Mouse (Mus musculus) retina, embryonic 14.5 days (tissue): Measurements from ENCODE around the gene Fndc10.
"Not testable (repeated sequence)": the region's sequence is repeated elsewhere in the genome, so short reads cannot be mapped to it uniquely, and the experiment has no call there.

Experiments
- DNase-seq: peaks from one replicate; pipeline ENCODE4 v3.0.0-alpha.2; 2015; ENCODE audit warnings: low spot score

Fndc10 gene

GRCm38 (mm10) chr4:155735788-155736187, 41.6 kb downstream of the Fndc10 start:
- DNase-seq: no peak

GRCm38 (mm10) chr4:155736421-155736820, 42.3 kb downstream of the Fndc10 start:
- DNase-seq: no peak

- no peak for DNase-seq
Observed at GRCm38 (mm10) chr4:155738262-155738661, 44.1 kb downstream of the Fndc10 start.

GRCm38 (mm10) chr4:155739152-155739551, 45.0 kb downstream of the Fndc10 start:
- DNase-seq: no peak

- no peak for DNase-seq
Observed at GRCm38 (mm10) chr4:155739741-155740636, 45.8 kb downstream of the Fndc10 start.

- not testable (repeated sequence) for DNase-seq
Observed at GRCm38 (mm10) chr4:155740681-155741080, 46.5 kb downstream of the Fndc10 start.

GRCm38 (mm10) chr4:155742684-155743083, 48.5 kb downstream of the Fndc10 start:
- no peak for DNase-seq

- DNase-seq: no peak
Observed at GRCm38 (mm10) chr4:155744474-155744873, 50.3 kb downstream of the Fndc10 start.

GRCm38 (mm10) chr4:155745136-155745535, 51.0 kb downstream of the Fndc10 start:
- DNase-seq: no peak
